Mouse (Mus musculus) CH12.LX (cell line): Measurements from ENCODE around the gene Epb41. TPM values are rescaled to one million over a fixed set of nuclear protein-coding genes. Genes with fewer than 3 reads are reported as not detected.
A peak's percentile ranks its signal among the peaks of the same experiment; 100 is the strongest.

Experiments
- DNase-seq: peaks from one replicate; pipeline ENCODE4 v3.0.0-alpha.2; 2013; ENCODE audit errors: extremely low read depth
- H3K27ac ChIP-seq: 2 replicates; pipeline ENCODE4 v1.5.1; 2012; ENCODE audit warnings: low read depth, mild to moderate bottlenecking, control low read depth, moderate library complexity; ENCODE audit not compliant: insufficient read depth
- H3K27me3 ChIP-seq: replicated peaks from 2 replicates; pipeline ENCODE3; 2012; ENCODE audit warnings: inconsistent platforms
- H3K36me3 ChIP-seq, 2 experiments: replicated peaks in 1 of 2; 2 replicates each; pipeline versions ENCODE3 to v1.6.1; 2012; ENCODE audit warnings: inconsistent platforms in 1 of 2, low read length in 1 of 2, mild to moderate bottlenecking in 1 of 2, mixed read lengths in 1 of 2, moderate library complexity in 1 of 2; ENCODE audit not compliant: control insufficient read depth in 1 of 2, insufficient read depth in 1 of 2
- H3K4me1 ChIP-seq, 2 experiments: 2 replicates each; pipeline ENCODE4 v1.6.1; 2012; ENCODE audit warnings: inconsistent platforms in 1 of 2, moderate library complexity in 1 of 2; ENCODE audit not compliant: insufficient read depth in 2 of 2, control insufficient read depth in 1 of 2
- H3K4me2 ChIP-seq: 2 replicates; pipeline ENCODE4 v1.6.1; 2012; ENCODE audit warnings: low read depth, mild to moderate bottlenecking, control low read depth; ENCODE audit not compliant: poor library complexity, insufficient read depth, severe bottlenecking
- H3K4me3 ChIP-seq, 3 experiments: fragments of 150-350 bp in 1 of 3; sonication (generic) in 1 of 3; replicated peaks in 1 of 3; 2 replicates each; pipeline versions ENCODE3 to v1.5.1; 2011 to 2012; ENCODE audit warnings: low read depth in 2 of 3, low read length in 2 of 3, mild to moderate bottlenecking in 2 of 3, moderate library complexity in 2 of 3, control low read depth in 1 of 3, improper control_type of control experiment in 1 of 3, inconsistent platforms in 1 of 3, mixed read lengths in 1 of 3; ENCODE audit not compliant: poor library complexity in 1 of 3
- H3K79me2 ChIP-seq: replicated peaks from 2 replicates; pipeline ENCODE4 v1.6.1; 2012; ENCODE audit warnings: mild to moderate bottlenecking, moderate library complexity; ENCODE audit not compliant: control insufficient read depth, poor library complexity, insufficient read depth, severe bottlenecking; ENCODE audit errors: extremely low read depth
- H3K9ac ChIP-seq: 2 replicates; pipeline ENCODE4 v1.6.1; 2012; ENCODE audit warnings: low read depth, mild to moderate bottlenecking, control low read depth, moderate library complexity; ENCODE audit not compliant: insufficient read depth
- H3K9me3 ChIP-seq: replicated peaks from 2 replicates; pipeline ENCODE3; 2012; ENCODE audit warnings: low read length, inconsistent platforms, mixed read lengths
- CHD1 ChIP-seq: IDR thresholded peaks from 2 replicates; pipeline ENCODE4 v1.6.1; 2012; ENCODE audit warnings: low read depth, low read length, improper control_type of control experiment, inconsistent platforms
- CHD2 ChIP-seq: IDR thresholded peaks from 2 replicates; pipeline ENCODE4 v1.6.1; 2011; ENCODE audit warnings: low read length, improper control_type of control experiment
- CTCF ChIP-seq, 2 experiments: IDR thresholded peaks in 1 of 2; conservative IDR thresholded peaks in 1 of 2; 2 replicates each; pipeline ENCODE4 v1.5.1; 2011 to 2012; ENCODE audit warnings: low read depth in 2 of 2, low read length in 2 of 2, improper control_type of control experiment in 1 of 2, inconsistent platforms in 1 of 2, mild to moderate bottlenecking in 1 of 2, moderate library complexity in 1 of 2
- E2F4 ChIP-seq: IDR thresholded peaks from 2 replicates; pipeline ENCODE4 v1.6.1; 2011; ENCODE audit warnings: low read depth, low read length, improper control_type of control experiment; ENCODE audit not compliant: insufficient replicate concordance
- EP300 ChIP-seq: IDR thresholded peaks from 2 replicates; pipeline ENCODE4 v1.6.1; 2011; ENCODE audit warnings: low read length, improper control_type of control experiment
- ETS1 ChIP-seq: conservative IDR thresholded peaks from 2 replicates; pipeline ENCODE4 v1.6.1; 2012; ENCODE audit warnings: low read depth, mild to moderate bottlenecking, inconsistent platforms, low read length, improper control_type of control experiment, moderate library complexity
- GABPA ChIP-seq: IDR thresholded peaks from 2 replicates; pipeline ENCODE4 v1.6.1; 2012; ENCODE audit warnings: low read depth, low read length, improper control_type of control experiment, inconsistent platforms; ENCODE audit not compliant: insufficient replicate concordance
- HCFC1 ChIP-seq: IDR thresholded peaks from 2 replicates; pipeline ENCODE4 v1.6.1; 2012; ENCODE audit warnings: low read depth, mild to moderate bottlenecking, inconsistent platforms, low read length, improper control_type of control experiment
- IRF4 ChIP-seq: IDR thresholded peaks from 2 replicates; pipeline ENCODE4 v1.6.1; 2014; ENCODE audit warnings: low read depth, mild to moderate bottlenecking, inconsistent platforms, low read length, improper control_type of control experiment
- JUN ChIP-seq: IDR thresholded peaks from 2 replicates; pipeline ENCODE4 v1.6.1; 2011; ENCODE audit warnings: low read depth, mild to moderate bottlenecking, low read length, improper control_type of control experiment, moderate library complexity; ENCODE audit not compliant: insufficient read depth
- JUND ChIP-seq: conservative IDR thresholded peaks from 2 replicates; pipeline ENCODE4 v1.6.1; 2011; ENCODE audit warnings: low read depth, low read length, improper control_type of control experiment
- KAT2A ChIP-seq: IDR thresholded peaks from 2 replicates; pipeline ENCODE4 v1.6.1; 2012; ENCODE audit warnings: low read length, improper control_type of control experiment, inconsistent platforms; ENCODE audit not compliant: insufficient replicate concordance
- MAFK ChIP-seq: IDR thresholded peaks from 2 replicates; pipeline ENCODE4 v1.6.1; 2011; ENCODE audit warnings: low read length, improper control_type of control experiment; ENCODE audit not compliant: insufficient replicate concordance
- MAZ ChIP-seq: IDR thresholded peaks from 2 replicates; pipeline ENCODE4 v1.6.1; 2012; ENCODE audit warnings: low read depth, mild to moderate bottlenecking, inconsistent platforms, low read length, improper control_type of control experiment, moderate library complexity
- MEF2A ChIP-seq: IDR thresholded peaks from 2 replicates; pipeline ENCODE4 v1.6.1; 2014; ENCODE audit warnings: low read depth, mild to moderate bottlenecking, inconsistent platforms, low read length, improper control_type of control experiment, borderline replicate concordance
- MXI1 ChIP-seq: IDR thresholded peaks from 2 replicates; pipeline ENCODE4 v1.6.1; 2011; ENCODE audit warnings: mild to moderate bottlenecking, low read depth, low read length, improper control_type of control experiment
- MYC ChIP-seq: IDR thresholded peaks from 2 replicates; pipeline ENCODE4 v1.6.1; 2011; ENCODE audit warnings: low read depth, mild to moderate bottlenecking, improper control_type of control experiment, low read length
- POLR2A ChIP-seq: IDR thresholded peaks from 2 replicates; pipeline ENCODE4 v1.6.1; 2011; ENCODE audit warnings: low read depth, mild to moderate bottlenecking, improper control_type of control experiment, low read length
- POLR2AphosphoS2 ChIP-seq: IDR thresholded peaks from 2 replicates; pipeline ENCODE4 v1.6.1; 2011; ENCODE audit warnings: low read depth, low read length, improper control_type of control experiment
- RAD21 ChIP-seq: IDR thresholded peaks from 2 replicates; pipeline ENCODE4 v1.6.1; 2011; ENCODE audit warnings: low read depth, mild to moderate bottlenecking, low read length, improper control_type of control experiment, moderate library complexity
- RCOR1 ChIP-seq: conservative IDR thresholded peaks from 2 replicates; pipeline ENCODE4 v1.6.1; 2012; ENCODE audit warnings: low read depth, mild to moderate bottlenecking, inconsistent platforms, low read length, improper control_type of control experiment
- TCF12 ChIP-seq: IDR thresholded peaks from 2 replicates; pipeline ENCODE4 v1.6.1; 2014; ENCODE audit warnings: low read depth, mild to moderate bottlenecking, inconsistent platforms, low read length, improper control_type of control experiment
- UBTF ChIP-seq: IDR thresholded peaks from 2 replicates; pipeline ENCODE4 v1.6.1; 2012; ENCODE audit warnings: low read depth, mild to moderate bottlenecking, inconsistent platforms, low read length, improper control_type of control experiment, moderate library complexity
- USF2 ChIP-seq: conservative IDR thresholded peaks from 2 replicates; pipeline ENCODE4 v1.6.1; 2011; ENCODE audit warnings: low read depth, low read length, improper control_type of control experiment
- ZKSCAN1 ChIP-seq: IDR thresholded peaks from 2 replicates; pipeline ENCODE4 v1.6.1; 2012; ENCODE audit warnings: low read depth, inconsistent platforms, low read length, improper control_type of control experiment, borderline replicate concordance
- dilution Hi-C: fragments of 300-500 bp; cut with MboI; formaldehyde crosslinking; loops from 2 replicates; pipeline ENCODE4 v1.14.3; 2020; ENCODE audit warnings: low sequenced_read_pairs; ENCODE audit not compliant: extremely low pct_unique_long_range_greater_than_20kb, extremely low pct_ligation_motif_present
- in situ Hi-C: fragments of 300-500 bp; cut with MboI; formaldehyde crosslinking; loops from 3 replicates; pipeline ENCODE4 v1.14.3; 2019; ENCODE audit warnings: low sequenced_read_pairs, low pct_ligation_motif_present, low pct_unique_long_range_greater_than_20kb, mixed read lengths
- polyA plus RNA-seq: library from polyadenylated mRNA; unstranded; fragments of >175 nt; gene quantifications from 2 replicates; pipeline ENCODE4 v1.2.1, GENCODE M21; 2012; ENCODE audit warnings: low read depth; ENCODE audit not compliant: insufficient read length
- total RNA-seq, 2 experiments: library from RNA; depleted of rRNA; stranded (reverse); fragments of 300-350 nt in 1 of 2; fragments of >200 nt in 1 of 2; gene quantifications; 2 replicates each; pipeline ENCODE4 v1.2.3; 2012 to 2014

Gene Epb41
- total and polyA plus RNA-seq, 3 experiments = 7.1 to 21.6 (median 10.0) TPM

DNA sequence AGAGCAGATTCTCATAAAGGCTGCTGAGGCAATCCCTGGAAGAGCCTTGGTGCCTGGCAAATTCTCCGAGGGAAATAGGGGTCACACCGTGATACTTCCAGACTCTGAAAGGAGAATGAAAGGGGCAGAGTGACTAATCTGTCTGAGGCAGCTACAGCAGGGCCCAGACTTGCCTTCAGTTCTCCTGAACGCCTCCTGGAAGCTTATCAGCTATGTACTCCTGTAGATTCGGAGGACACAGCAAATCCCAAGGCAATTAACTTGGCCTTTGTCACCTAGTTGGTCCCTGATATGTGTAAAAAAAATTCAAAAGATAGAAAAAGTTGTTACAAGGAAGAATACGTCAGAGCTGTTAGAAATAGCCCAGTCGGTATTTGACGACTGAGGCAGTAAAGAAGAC lies 19.9 kb upstream of the Epb41 start:
- Histone ChIP-seq H3K27ac (no peak overlapping the region), H3K9me3 (peaks cover 3% of the 10 kb centered on the region), H3K27me3 (peaks cover 19% of the 10 kb centered on the region), H3K4me2 (no peak overlapping the region), H3K4me1 (peaks cover 4 to 11% of the 10 kb centered on the region in 2 experiments; a peak in 3 of 4 replicates)
- dilution Hi-C loops = no loop called here
- TF ChIP-seq CTCF (conservative IDR thresholded peaks at IDR 0.05 in 1 of 2, IDR thresholded peaks at IDR 0.05 in 1 of 2; ENCODE audit: low read depth in 2 of 2, low read length in 2 of 2) (no peak), GABPA (no peak), JUND (no peak), EP300 (no peak), E2F4 (no peak), POLR2AphosphoS2 (no peak), CHD2 (no peak), IRF4 (no peak), ETS1 (no peak), ZKSCAN1 (no peak), UBTF (no peak), USF2 (no peak), RAD21 (no peak)
- TF ChIP-seq, all 38 proteins: peak for 0
- Histone ChIP-seq H3K79me2 (no peaks in the 10 kb centered on the region), H3K9ac (no peak overlapping the region), H3K4me3 (no peak overlapping the region), H3K36me3 (no peaks in the 10 kb centered on the region)
- no peak for DNase-seq
- in situ Hi-C loops = loop anchor here (10.0 to 25.0 kb wide), 2 partner anchors 80 to 417 kb away; partner anchors contain the start of gene Sesn2

DNA sequence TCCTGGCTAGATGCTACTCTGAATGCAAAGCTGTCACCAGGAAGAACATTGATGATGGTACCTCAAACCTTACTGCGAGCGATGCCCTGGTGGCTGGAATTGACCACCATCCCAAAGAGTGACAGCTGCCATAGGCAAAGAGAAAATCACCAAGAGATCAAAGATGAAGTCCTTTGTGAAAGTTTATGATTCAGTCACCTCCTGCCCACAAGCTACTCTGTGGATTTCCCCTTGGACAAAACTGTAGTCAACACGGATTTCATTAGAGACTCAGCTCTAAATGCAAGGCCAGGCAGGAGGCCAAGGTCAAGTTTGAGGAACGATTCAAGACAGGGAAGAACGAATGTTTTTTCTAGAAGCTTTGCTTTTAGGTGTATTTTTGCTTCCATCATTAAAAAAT lies 18.8 kb upstream of the Epb41 start:
- dilution Hi-C loops (no loop called here), in situ Hi-C loops (loop anchor here (10.0 to 25.0 kb wide), 2 partner anchors 81 to 418 kb away; partner anchors contain the start of gene Sesn2)
- TF ChIP-seq GABPA (no peak), POLR2A (no peak), CHD1 (no peak), CHD2 (no peak), IRF4 (peak; percentile 75; the same call in 1 of the 2 replicates), ETS1 (no peak), MYC (no peak), ZKSCAN1 (no peak), MAZ (no peak), MXI1 (no peak), RCOR1 (no peak), EP300 (peak; percentile 72), TCF12 (no peak), MEF2A (no peak), MAFK (no peak), JUN (no peak), KAT2A (no peak), HCFC1 (no peak)
- no peaks in the 10 kb centered on the region for H3K79me2 ChIP-seq
- no peak overlapping the region for H3K9ac ChIP-seq
- H3K27me3 ChIP-seq = peaks cover 8% of the 10 kb centered on the region
- no peak overlapping the region for H3K4me3 ChIP-seq
- H3K36me3 ChIP-seq = no peaks in the 10 kb centered on the region
- peaks cover 3% of the 10 kb centered on the region for H3K9me3 ChIP-seq
- peaks cover 4 to 11% of the 10 kb centered on the region in 2 experiments; a peak in 3 of 4 replicates for H3K4me1 ChIP-seq
- no peak overlapping the region for H3K4me2 ChIP-seq
- DNase-seq = no peak
- no peak overlapping the region for H3K27ac ChIP-seq
